Mouse (Mus musculus): ENCODE results near the gene Wipf2.
A peak's percentile ranks its signal among the peaks of the same experiment; 100 is the strongest.

Wipf2 gene

DNA sequence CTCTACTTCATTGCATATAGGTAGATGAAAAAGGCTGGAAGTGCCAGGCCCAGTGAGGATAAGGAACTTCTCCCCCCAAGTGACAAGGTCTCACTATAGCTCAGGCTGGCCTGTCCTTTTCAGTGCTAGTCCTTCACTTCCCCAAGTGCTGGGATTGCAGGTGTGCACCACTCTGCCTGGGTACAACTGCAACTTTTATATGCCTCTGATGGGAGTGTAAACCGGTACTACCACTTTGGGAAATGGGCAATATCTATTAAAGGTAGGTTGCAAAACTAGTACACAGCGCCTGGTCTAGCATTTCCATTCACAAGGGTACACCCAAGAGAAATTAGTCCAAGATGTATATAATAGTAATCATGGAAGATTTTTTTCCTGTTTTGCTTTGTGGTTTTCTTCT lies 8.8 kb upstream of the Wipf2 start:
- no peak for DNase-seq

GRCm38 (mm10) chr11:98858759-98859731 lies 4.4 kb upstream of the Wipf2 start:
- peak; percentile 91 to 96 for DNase-seq

DNA sequence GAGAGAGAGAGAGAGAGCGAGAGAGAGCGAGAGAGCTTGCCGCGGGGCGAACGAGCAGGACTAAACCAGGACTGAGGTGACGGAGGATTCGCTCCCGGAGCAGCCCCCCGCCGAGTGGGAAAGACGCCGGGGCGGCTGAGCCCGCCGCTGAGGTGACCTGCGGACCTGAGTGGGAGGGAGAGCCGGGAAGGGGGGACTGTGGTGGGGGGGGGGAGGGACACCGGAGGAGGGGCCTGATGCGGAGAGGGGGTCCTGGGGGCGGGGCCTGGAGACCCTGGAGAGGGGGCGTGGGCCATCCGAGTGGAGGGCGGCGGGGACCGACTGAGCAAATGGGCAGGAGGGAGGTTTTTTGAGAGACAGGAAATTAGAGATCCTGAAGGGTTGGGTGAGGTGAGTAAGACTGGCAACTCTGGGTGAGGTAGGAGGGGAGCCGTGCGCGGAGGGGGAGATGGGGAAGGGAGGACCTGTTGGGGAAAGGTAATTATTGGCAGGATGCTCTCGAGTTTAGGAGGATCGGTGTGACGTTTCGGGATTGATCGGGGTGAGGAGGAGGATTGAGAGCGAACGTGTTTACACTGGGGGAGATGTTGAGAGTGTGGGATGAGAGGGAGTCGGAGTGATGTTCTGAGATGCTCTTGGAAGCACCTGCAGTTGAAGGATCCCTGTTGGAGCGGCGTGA lies 452 bp downstream of the Wipf2 start:
- DNase-seq = no peak

DNA sequence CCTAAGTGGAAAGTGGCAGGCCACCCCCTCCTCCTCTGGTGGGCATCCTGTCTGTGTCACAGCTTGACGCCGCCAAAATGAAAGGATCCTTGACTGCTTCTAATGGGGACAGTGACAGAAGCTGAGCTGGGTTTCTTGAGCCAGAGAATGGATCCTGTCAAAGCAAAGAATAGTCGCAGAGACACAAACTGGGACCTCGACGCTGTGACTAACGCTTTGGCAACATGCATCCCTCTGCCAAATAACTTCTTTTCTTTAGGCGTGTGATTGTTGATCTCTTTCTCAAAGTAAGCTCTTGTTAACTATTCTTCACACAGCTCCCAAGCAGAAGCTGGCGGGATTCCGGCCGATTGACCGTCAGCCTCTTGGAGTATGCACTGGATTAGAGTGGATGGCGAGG lies 3.9 kb downstream of the Wipf2 start:
- DNase-seq = no peak

DNA sequence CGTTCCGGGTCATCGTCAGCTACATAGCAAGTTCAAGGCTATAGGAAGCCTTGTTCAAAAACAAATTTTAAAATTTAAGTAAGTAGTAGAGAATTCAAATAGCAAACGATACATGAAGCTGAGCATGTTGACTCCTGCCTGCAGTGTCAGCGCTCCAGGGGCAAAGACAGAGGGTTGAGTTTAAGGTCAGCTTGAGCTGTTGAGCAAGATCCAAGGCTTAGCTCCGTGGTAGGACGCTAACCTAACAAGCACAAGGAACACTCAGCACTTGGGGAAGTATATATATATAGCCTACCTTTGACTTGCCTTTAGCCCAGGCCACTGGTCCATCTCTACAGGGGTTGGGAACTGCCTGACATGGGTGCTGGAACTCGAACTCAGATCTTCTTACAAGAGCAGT lies 6.5 kb downstream of the Wipf2 start:
- no peak for DNase-seq

DNA sequence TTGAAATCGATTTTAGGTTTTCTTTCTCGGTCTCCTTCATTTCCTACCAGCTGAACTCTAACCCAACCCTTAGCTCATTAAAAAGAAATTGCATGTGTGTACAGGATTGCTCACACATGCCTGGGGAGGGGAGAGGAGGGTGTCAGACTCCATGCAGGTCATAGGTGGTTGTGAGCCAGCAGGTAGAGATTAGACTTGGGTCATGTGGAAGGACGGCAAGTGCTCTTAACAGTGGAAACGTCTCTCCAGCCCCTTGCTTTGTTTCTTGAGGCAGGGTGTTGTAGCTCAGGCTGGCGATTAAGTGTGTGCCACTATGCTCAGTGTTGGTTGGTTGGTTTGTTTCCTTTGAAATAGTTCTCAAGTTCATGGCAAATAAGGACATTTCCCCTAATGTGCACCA lies 7.4 kb downstream of the Wipf2 start:
- no peak for DNase-seq

DNA sequence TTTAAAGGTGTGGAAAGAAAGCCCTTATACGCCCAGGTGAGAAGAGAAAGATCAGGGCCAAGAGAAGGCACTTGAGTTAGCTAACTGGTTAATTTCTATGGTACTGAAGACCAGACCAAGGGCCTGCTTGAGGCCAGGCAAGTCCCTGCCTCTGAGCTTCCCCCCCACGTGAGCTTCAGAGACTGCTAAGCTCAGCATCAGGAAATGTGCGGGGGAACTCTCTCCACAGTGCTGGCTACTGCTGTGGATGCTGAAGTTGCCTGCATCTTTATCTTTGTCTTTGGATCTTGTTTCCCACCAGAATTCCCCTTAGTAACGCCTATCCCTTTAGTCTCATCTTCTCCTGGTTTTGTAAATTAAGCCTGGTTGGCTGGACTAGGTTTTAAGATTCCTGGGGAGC lies 8.0 kb downstream of the Wipf2 start:
- no peak for DNase-seq

- no peak for DNase-seq
These were observed 8.6 kb downstream of the Wipf2 start for GRCm38 (mm10) chr11:98872040-98872439.

DNA sequence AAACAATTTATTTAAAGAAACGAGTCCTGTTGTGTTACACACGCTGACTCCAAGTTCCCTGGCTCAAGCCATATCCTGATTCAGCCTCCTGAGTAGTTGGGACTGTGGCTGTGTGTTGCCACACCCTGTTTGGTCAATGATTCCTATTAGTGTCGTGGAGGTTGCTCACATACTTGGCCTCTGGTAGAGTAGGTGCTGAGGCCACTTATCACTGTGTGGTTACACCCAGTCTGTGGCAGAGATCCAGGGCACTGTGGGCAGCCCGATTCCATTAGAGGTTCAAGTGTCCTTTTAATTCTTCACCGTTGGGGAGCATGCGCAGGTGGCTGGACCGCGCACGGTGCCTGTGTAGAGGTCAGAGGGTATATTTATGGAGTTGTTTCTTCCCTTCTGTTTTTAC lies 10.5 kb downstream of the Wipf2 start:
- peak in 1 of 2 experiments; percentile 46 for DNase-seq

DNA sequence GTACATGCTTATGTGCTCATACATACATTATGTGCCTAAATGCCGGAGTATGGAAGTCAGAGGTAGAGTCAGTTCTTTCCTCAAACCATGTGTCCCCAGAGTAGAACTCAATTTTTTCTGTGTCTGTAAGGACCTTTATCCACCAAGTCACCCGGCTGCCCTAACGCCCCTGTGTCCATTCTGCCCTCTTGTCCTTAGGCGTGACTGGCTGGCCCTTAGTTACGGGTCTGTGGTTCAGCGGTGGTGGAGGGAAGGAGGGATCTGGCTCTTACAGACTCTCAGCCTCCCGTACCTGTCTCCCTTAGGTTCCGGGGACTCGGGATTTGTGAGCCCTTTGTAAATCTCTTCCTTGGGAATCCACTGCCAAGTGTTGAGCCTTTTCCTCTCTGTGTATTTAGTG lies 13.6 kb downstream of the Wipf2 start:
- DNase-seq = peak; percentile 67 to 73

DNA sequence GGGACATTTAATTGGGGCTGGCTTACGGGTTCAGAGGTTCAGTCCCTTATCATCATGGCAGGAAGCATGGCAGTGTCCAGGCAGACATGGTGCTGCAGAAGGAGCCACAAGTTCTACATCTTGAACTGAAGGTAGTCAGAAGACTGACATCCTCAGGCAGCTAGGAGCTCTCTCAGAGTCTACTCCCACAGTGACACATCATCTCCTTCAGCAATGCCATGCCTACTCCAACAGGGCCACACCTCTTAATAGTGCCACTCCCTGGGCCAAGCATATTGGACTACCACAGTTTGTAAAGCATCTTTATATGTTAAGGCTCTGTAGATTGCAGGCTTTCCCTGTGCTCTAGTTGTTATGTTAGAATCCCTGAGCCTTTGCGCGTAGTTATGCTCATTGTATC lies 24.3 kb downstream of the Wipf2 start:
- no peak for DNase-seq

GRCm38 (mm10) chr11:98889077-98889476 lies 25.6 kb downstream of the Wipf2 start:
- no peak for DNase-seq

- DNase-seq = no peak
These were observed 26.5 kb downstream of the Wipf2 start for GRCm38 (mm10) chr11:98889977-98890376.

GRCm38 (mm10) chr11:98892426-98892825 lies 29.0 kb downstream of the Wipf2 start:
- no peak for DNase-seq

GRCm38 (mm10) chr11:98900529-98901125 lies 37.2 kb downstream of the Wipf2 start:
- peak; percentile 24 to 25 for DNase-seq

GRCm38 (mm10) chr11:98902621-98903245 lies 39.3 kb downstream of the Wipf2 start:
- no peak for DNase-seq

DNA sequence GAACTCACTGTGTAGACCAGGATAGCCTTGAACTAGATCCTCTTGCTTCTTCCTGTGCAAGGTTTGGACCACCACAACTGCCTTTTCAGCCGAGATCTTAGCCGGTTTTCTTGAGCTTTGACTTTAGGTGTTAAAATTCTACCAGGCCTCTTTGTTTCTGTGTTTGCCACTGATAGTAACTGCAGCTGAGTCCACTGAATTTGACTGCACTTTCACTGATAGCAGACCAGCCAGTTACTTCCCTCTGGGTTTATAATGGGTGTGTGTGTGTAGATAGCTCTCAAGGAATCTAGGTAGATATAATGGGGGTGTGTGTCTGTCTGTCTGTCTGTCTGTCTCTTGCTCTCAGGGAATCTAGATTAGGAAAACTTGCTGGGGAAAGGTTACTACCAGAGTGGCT lies 41.1 kb downstream of the Wipf2 start:
- no peak for DNase-seq

DNA sequence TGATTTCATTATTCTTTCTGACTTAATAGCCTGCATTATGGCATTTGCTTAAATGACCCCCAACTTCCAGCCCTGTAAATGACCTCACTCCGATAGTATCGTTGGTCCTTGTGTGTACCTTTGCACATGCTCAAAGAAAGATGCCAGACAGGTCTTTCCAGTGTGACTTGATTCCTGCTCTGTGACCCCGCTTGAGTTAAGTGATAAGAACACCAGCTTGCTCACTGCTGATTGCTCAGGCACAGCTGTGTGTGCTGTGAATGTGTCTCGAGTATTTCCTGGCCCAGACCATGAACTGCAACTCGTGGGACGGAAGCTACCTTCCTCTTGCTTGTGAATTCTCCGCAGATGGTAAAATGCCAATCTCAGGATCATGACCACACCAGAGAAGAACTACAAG lies 41.6 kb downstream of the Wipf2 start:
- peak; percentile 19 to 37 for DNase-seq

GRCm38 (mm10) chr11:98905583-98905982 lies 42.1 kb downstream of the Wipf2 start:
- no peak for DNase-seq

DNA sequence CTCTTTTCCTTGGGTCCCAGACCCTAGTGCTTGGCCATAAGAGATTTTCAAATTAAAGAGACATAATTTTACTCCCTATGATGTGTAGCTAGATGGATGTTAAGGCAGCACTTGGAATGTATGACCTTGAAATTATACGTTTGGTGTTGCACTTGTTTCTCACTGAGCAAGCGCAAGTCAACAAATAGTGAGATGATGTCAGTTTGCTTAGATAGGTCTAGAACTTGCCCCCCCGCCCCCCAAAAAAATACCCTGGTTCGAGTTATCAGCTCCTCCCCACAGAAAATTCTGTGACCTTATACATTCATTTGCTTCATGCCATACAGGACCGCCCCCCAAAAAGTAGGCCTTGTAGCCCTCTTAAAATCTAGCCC lies 43.6 kb downstream of the Wipf2 start:
- no peak for DNase-seq

DNA sequence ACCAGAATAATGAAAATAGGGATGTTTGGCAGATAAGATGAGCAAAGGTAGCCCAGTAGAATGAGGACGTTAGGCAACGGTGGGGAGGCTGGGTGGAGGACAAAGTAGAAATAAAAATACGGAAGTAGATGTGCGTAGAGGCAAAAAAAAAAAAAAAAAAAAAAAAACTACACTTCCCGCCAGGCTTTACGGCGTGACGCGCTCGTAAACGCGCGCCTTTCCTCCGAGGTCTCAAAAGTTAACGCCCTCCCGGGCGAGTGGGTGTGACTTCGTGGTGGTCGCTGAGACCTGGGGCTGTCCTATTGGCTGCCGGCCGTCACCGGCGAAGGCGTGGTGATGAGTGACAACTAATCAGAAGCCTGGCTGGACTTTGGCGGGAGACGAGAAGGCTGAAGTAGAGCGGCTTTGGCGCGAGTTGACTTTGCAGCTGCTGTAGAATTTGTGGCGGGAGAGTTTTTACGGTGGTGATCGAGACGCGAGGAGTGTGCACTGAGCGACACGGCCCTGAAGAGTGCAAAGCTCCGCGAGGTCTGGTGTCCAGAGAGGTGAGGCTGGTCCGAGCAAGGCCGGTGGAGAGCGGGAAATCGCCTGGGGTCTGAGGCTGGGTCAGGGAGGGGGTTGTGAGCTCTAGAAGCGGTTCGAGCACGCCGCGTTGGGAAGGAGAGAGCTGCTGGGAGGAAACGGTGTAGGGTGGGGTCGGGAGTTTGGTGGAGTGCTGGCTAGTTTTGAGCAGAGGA lies 44.2 kb downstream of the Wipf2 start, which contains the start of gene Cdc6:
Gene Cdc6, plus strand, starts transcription at position 365 of the 737 bp plus-strand sequence.
- peak; percentile 98 for DNase-seq

DNA sequence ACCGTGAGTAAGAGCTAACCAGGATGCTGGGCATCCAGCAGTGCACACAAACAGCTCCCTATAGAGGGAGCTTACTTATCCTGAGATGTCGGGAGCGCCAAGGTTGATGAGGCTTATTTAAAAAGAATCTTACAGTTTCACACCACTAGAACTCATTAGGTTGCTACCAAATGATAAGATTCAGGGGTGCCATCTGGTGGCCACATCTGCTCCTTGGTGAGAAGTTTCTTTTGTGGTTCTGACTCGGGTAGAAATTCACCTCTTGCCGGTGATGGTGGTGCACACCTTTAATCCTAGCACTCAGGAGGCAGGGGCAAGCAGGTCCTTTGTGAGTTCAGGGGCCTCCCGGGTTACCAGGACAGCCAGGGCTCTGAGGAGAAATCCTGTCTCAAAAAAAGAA lies 46.2 kb downstream of the Wipf2 start:
- peak; percentile 77 to 92 for DNase-seq

Data from kidney, postnatal 36 days (tissue).